Mouse (Mus musculus): Measurements from ENCODE around the gene Casq2. TPM values are rescaled to one million over a fixed set of nuclear protein-coding genes. Genes with fewer than 3 reads are reported as not detected.

Casq2 gene
- 0.54 and 1.3 TPM in 2 replicates for total RNA-seq (2012; rRNA removed)

GRCm38 (mm10) chr3:102086283-102086682 lies at the start of gene Casq2:
Casq2 (plus strand) TSS chr3:102086415.
- DNase-seq (ENCODE audit: low read depth, low spot score) = no peak
- Histone ChIP-seq H3K27ac (ENCODE audit: insufficient read depth, low read depth, low read length, poor library complexity, severe bottlenecking) (no peak within 1 kb of the TSS), H3K4me3 (ENCODE audit: insufficient read depth in 1 of 2, low read depth in 1 of 2, low read length in 2 of 2, poor library complexity in 1 of 2, severe bottlenecking in 1 of 2) (no peak within 1 kb of the TSS), H3K9ac (ENCODE audit: insufficient read depth, low read depth, low read length, poor library complexity, severe bottlenecking) (no peak within 1 kb of the TSS), H3K36me3 (ENCODE audit: control insufficient read depth, insufficient read depth, low read length, poor library complexity, severe bottlenecking) (no peaks in the 10 kb centered on the region), H3K9me3 (ENCODE audit: control insufficient read depth, insufficient read depth, low read depth, low read length) (no peaks in the 10 kb centered on the region), H3K4me1 (ENCODE audit: control insufficient read depth in 2 of 2, insufficient read depth in 2 of 2, low read length in 2 of 2, poor library complexity in 1 of 2) (peaks cover 0 to 32% of the 10 kb centered on the region in 2 experiments; a peak in 2 of 4 replicates)
- in situ Hi-C loops (cut with MboI; ENCODE audit: low sequenced_read_pairs in 2 of 2, unreplicated experiment in 2 of 2) = no loop called here
- TF ChIP-seq ZC3H11A (IDR thresholded peaks at IDR 0.05; ENCODE audit: borderline replicate concordance, low read depth, low read length) (no peak), ZNF384 (IDR thresholded peaks at IDR 0.05; ENCODE audit: low read depth, low read length) (no peak)

GRCm38 (mm10) chr3:102037806-102038205 lies 48.4 kb upstream of the Casq2 start:
- H3K9ac ChIP-seq (ENCODE audit: insufficient read depth, low read depth, low read length, poor library complexity, severe bottlenecking) = no peak overlapping the region
- no peaks in the 10 kb centered on the region for H3K36me3 ChIP-seq (ENCODE audit: control insufficient read depth, insufficient read depth, low read length, poor library complexity, severe bottlenecking)
- no peak overlapping the region for H3K4me3 ChIP-seq (ENCODE audit: insufficient read depth in 1 of 2, low read depth in 1 of 2, low read length in 2 of 2, poor library complexity in 1 of 2, severe bottlenecking in 1 of 2)
- H3K4me1 ChIP-seq (ENCODE audit: control insufficient read depth in 2 of 2, insufficient read depth in 2 of 2, low read length in 2 of 2, poor library complexity in 1 of 2) = no peaks in the 10 kb centered on the region
- H3K9me3 ChIP-seq (ENCODE audit: control insufficient read depth, insufficient read depth, low read depth, low read length) = no peaks in the 10 kb centered on the region
- no peak for DNase-seq (ENCODE audit: low read depth, low spot score)
- in situ Hi-C loops (cut with MboI; ENCODE audit: low sequenced_read_pairs in 2 of 2, unreplicated experiment in 2 of 2) = no loop called here
- H3K27ac ChIP-seq (ENCODE audit: insufficient read depth, low read depth, low read length, poor library complexity, severe bottlenecking) = no peak overlapping the region
- no peak for TF ChIP-seq MAFK (IDR thresholded peaks at IDR 0.05; ENCODE audit: insufficient read depth, low read depth, low read length)
- TF ChIP-seq ZC3H11A (IDR thresholded peaks at IDR 0.05; ENCODE audit: borderline replicate concordance, low read depth, low read length) = no peak
- no peak for TF ChIP-seq HCFC1 (IDR thresholded peaks at IDR 0.05; ENCODE audit: borderline replicate concordance, insufficient read depth, low read length)
- TF ChIP-seq ZNF384 (IDR thresholded peaks at IDR 0.05; ENCODE audit: low read depth, low read length) = no peak
- TF ChIP-seq CHD2 (IDR thresholded peaks at IDR 0.05; ENCODE audit: low read depth, low read length) = no peak

DNA sequence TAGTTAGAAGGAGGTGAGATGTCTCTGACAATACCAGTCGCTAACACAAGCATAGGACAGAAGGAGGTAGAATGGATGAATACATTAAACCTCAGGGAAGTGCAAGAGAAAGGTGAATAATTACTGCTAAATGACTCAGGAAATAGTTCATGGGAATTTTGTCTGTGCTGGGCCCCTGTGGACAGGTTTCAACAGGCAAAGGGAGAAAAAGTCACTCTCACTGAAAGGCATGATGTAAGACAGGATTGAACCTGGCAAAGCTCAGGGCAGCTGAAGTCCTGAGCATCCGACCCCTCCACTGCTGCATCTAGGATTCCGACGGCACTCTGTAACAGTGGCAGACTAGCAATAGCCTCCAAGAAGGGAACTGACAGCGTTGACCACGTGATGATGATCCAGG lies 47.6 kb upstream of the Casq2 start:
- DNase-seq (ENCODE audit: low read depth, low spot score) = no peak
- in situ Hi-C loops (cut with MboI; ENCODE audit: low sequenced_read_pairs in 2 of 2, unreplicated experiment in 2 of 2) = no loop called here
- TF ChIP-seq CHD2 (IDR thresholded peaks at IDR 0.05; ENCODE audit: low read depth, low read length) (no peak), ZNF384 (IDR thresholded peaks at IDR 0.05; ENCODE audit: low read depth, low read length) (no peak), HCFC1 (IDR thresholded peaks at IDR 0.05; ENCODE audit: borderline replicate concordance, insufficient read depth, low read length) (no peak), ZC3H11A (IDR thresholded peaks at IDR 0.05; ENCODE audit: borderline replicate concordance, low read depth, low read length) (no peak), MAFK (IDR thresholded peaks at IDR 0.05; ENCODE audit: insufficient read depth, low read depth, low read length) (no peak)
- Histone ChIP-seq H3K36me3 (ENCODE audit: control insufficient read depth, insufficient read depth, low read length, poor library complexity, severe bottlenecking) (no peaks in the 10 kb centered on the region), H3K4me1 (ENCODE audit: control insufficient read depth in 2 of 2, insufficient read depth in 2 of 2, low read length in 2 of 2, poor library complexity in 1 of 2) (no peaks in the 10 kb centered on the region), H3K27ac (ENCODE audit: insufficient read depth, low read depth, low read length, poor library complexity, severe bottlenecking) (no peak overlapping the region), H3K9ac (ENCODE audit: insufficient read depth, low read depth, low read length, poor library complexity, severe bottlenecking) (no peak overlapping the region), H3K4me3 (ENCODE audit: insufficient read depth in 1 of 2, low read depth in 1 of 2, low read length in 2 of 2, poor library complexity in 1 of 2, severe bottlenecking in 1 of 2) (no peak overlapping the region), H3K9me3 (ENCODE audit: control insufficient read depth, insufficient read depth, low read depth, low read length) (no peaks in the 10 kb centered on the region)

DNA sequence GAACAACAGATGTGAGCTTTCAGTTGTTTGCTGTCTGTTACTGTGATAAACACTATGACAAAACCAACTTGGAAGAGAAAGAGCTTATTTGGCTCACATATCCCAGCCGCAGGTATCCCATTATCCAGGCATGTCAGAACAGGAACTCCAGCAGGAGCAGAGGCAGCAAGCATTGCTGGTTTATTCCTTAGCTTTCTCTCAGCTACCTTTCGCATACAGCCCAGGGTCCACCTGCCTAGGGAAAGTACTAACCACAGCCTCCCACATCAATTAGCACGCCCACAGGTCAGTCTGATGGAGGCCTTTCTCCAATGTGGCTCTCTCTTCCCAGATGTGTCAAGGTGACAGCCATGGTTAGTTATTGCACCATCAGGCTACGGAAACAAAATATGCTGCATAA lies 44.6 kb upstream of the Casq2 start:
- H3K4me1 ChIP-seq (ENCODE audit: control insufficient read depth in 2 of 2, insufficient read depth in 2 of 2, low read length in 2 of 2, poor library complexity in 1 of 2) = no peaks in the 10 kb centered on the region
- no peak overlapping the region for H3K4me3 ChIP-seq (ENCODE audit: insufficient read depth in 1 of 2, low read depth in 1 of 2, low read length in 2 of 2, poor library complexity in 1 of 2, severe bottlenecking in 1 of 2)
- in situ Hi-C loops (cut with MboI; ENCODE audit: low sequenced_read_pairs in 2 of 2, unreplicated experiment in 2 of 2) = no loop called here
- H3K27ac ChIP-seq (ENCODE audit: insufficient read depth, low read depth, low read length, poor library complexity, severe bottlenecking) = no peak overlapping the region
- no peak for DNase-seq (ENCODE audit: low read depth, low spot score)
- TF ChIP-seq CHD2 (IDR thresholded peaks at IDR 0.05; ENCODE audit: low read depth, low read length) (no peak), ZNF384 (IDR thresholded peaks at IDR 0.05; ENCODE audit: low read depth, low read length) (no peak), MAFK (IDR thresholded peaks at IDR 0.05; ENCODE audit: insufficient read depth, low read depth, low read length) (no peak), HCFC1 (IDR thresholded peaks at IDR 0.05; ENCODE audit: borderline replicate concordance, insufficient read depth, low read length) (no peak), ZC3H11A (IDR thresholded peaks at IDR 0.05; ENCODE audit: borderline replicate concordance, low read depth, low read length) (no peak)
- no peaks in the 10 kb centered on the region for H3K9me3 ChIP-seq (ENCODE audit: control insufficient read depth, insufficient read depth, low read depth, low read length)
- H3K9ac ChIP-seq (ENCODE audit: insufficient read depth, low read depth, low read length, poor library complexity, severe bottlenecking) = no peak overlapping the region
- no peaks in the 10 kb centered on the region for H3K36me3 ChIP-seq (ENCODE audit: control insufficient read depth, insufficient read depth, low read length, poor library complexity, severe bottlenecking)

DNA sequence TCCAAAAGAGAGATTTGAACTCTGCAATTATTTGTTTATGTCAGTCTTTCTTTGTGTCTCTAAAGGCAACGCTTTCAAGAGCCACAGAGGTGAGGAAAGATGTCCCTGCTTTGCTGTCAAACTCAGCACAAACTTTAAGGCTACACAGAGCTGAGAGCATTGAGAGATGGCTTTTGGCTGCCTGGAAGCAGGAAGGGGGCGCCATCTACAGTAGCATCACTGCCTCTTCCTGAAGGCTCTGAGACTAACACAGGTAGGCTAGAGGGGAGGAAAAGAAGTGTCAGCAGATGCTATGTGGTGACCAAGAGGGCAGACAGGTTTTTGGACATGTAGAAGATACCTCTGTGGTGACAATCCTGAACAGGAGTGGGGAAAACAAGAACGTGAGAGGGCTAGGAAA lies 41.1 kb upstream of the Casq2 start:
- TF ChIP-seq ZNF384 (IDR thresholded peaks at IDR 0.05; ENCODE audit: low read depth, low read length) (no peak), HCFC1 (IDR thresholded peaks at IDR 0.05; ENCODE audit: borderline replicate concordance, insufficient read depth, low read length) (no peak)
- Histone ChIP-seq H3K27ac (ENCODE audit: insufficient read depth, low read depth, low read length, poor library complexity, severe bottlenecking) (no peak overlapping the region), H3K36me3 (ENCODE audit: control insufficient read depth, insufficient read depth, low read length, poor library complexity, severe bottlenecking) (no peaks in the 10 kb centered on the region), H3K9ac (ENCODE audit: insufficient read depth, low read depth, low read length, poor library complexity, severe bottlenecking) (no peak overlapping the region), H3K4me1 (ENCODE audit: control insufficient read depth in 2 of 2, insufficient read depth in 2 of 2, low read length in 2 of 2, poor library complexity in 1 of 2) (peaks cover 0 to 8% of the 10 kb centered on the region in 2 experiments; a peak in 2 of 4 replicates), H3K4me3 (ENCODE audit: insufficient read depth in 1 of 2, low read depth in 1 of 2, low read length in 2 of 2, poor library complexity in 1 of 2, severe bottlenecking in 1 of 2) (no peak overlapping the region), H3K9me3 (ENCODE audit: control insufficient read depth, insufficient read depth, low read depth, low read length) (no peaks in the 10 kb centered on the region)
- in situ Hi-C loops (cut with MboI; ENCODE audit: low sequenced_read_pairs in 2 of 2, unreplicated experiment in 2 of 2) = no loop called here
- DNase-seq (ENCODE audit: low read depth, low spot score) = no peak
